Mouse (Mus musculus): ENCODE data around the gene Iqca. TPM values are rescaled to one million over a fixed set of nuclear protein-coding genes. Genes with fewer than 3 reads are reported as not detected.

The Iqca gene
- 0.09 TPM in 1 of 2 replicates, not detected in the other for polyA plus RNA-seq (2015; fragmentation: Nextera tagmentation; extraction: Ambion mirVana)

DNA sequence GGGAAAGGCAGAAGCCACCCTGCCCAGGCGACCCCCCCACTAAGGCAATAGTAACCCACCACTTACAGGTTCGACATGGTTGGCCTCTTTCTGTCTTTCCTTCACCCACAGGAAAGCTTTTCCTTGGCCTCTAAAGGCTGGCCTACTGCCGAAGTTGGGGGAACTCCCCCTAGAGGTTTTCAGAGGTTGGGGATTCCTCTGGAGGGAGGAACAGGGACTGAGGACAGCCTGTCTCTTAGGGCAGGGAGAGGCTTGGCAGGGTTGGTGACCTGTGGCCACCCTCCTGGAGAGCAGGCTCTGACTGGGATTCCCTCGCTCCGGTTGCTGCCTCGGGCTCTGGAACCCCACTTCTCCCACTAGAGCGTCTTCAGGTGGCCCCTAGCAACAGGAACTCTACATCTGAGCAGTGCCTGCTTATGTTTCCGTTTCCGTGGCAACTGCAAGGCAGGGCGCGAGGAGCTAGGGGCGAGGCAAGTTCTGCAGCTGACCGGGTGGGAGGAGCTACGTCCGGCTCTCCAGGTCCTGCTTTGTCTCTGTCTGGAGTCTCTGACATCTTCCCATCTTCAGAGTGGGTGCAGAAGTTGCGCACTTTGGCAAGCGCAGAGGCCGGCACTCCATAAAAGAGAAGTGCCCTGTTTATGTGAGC lies at the start of gene Iqca:
Gene Iqca, minus strand, starts transcription at position 303 of the 646 bp plus-strand sequence.
- H3K27ac ChIP-seq = no peak within 1 kb of the TSS

DNA sequence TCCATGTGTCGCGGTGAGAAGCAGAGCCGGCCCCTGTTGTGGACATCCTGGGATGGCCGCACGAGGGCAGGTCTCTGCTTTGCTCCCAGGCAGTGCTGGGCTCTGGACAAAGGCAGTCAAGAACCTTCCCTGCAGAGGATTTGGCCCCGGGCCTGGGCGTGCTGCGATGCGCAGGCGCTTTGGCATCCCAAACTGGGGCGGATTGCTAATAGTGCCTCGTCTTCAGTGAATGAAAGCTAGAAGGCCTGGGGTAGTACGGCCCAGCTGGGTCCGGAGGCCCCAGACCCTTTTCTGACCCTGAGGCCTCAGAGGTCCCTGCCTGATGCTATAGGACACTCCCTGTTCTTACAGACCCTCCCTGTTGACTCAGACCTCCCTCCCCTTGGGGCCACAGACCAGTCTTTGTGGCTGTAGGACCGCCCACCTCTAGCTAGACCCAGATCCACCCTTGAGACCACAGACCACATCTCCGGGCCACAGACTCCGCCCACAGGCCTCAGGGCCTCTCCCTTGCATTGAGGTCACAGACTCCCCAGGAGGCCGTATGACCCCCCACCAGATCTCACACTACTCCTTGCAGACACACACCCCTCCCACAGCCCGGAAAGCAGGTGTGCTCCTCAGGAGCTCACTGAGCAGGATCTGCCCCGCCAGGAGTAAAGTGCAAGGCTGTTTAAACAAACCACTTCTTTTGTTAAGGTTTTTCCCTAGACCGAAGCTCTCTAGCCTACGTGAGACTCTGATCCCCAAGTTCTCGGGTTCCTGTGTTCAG lies 49.2 kb upstream of the Iqca start:
- Histone ChIP-seq H3K9me3 (replicated peaks; ENCODE audit: low read length) (no peaks in the 10 kb centered on the region; the same call in 1 of the 2 replicates), H3K4me3 (replicated peaks; ENCODE audit: low read depth, low read length) (no peak overlapping the region), H3K36me3 (ENCODE audit: insufficient read depth, low read length) (no peaks in the 10 kb centered on the region), H3K27ac (no peak overlapping the region), H3K4me1 (replicated peaks; ENCODE audit: insufficient read depth, low read length) (peaks cover 15% of the 10 kb centered on the region), H3K4me2 (ENCODE audit: low read length) (peak overlapping the region; percentile 60), H3K27me3 (ENCODE audit: insufficient read depth, low read length) (no peaks in the 10 kb centered on the region), H3K9ac (ENCODE audit: low read depth, low read length) (no peak overlapping the region)
- TF ChIP-seq CTCF (IDR thresholded peaks at IDR 0.05; ENCODE audit: low read depth) = peak; percentile 63
- peak; percentile 66 for DNase-seq (ENCODE audit: low spot score)
- 23% methylated on average over 23 of the region's 23 CpGs for WGBS
- ATAC-seq (replicated peaks; ENCODE audit: low FRiP score, low read depth) = peak; percentile 40

More for the DNA sequence above, at the start of gene Iqca:
- Histone ChIP-seq H3K4me3 (replicated peaks; ENCODE audit: low read depth, low read length) (0 out of 2 replicates have a peak within 1 kb of the TSS, but pooled peaks have one; percentile 7), H3K27me3 (ENCODE audit: insufficient read depth, low read length) (no peaks in the 10 kb centered on the region), H3K9me3 (replicated peaks; ENCODE audit: low read length) (no peaks in the 10 kb centered on the region), H3K4me2 (ENCODE audit: low read length) (peak within 1 kb of the TSS; percentile 46), H3K9ac (ENCODE audit: low read depth, low read length) (no peak within 1 kb of the TSS), H3K36me3 (ENCODE audit: insufficient read depth, low read length) (no peaks in the 10 kb centered on the region), H3K4me1 (replicated peaks; ENCODE audit: insufficient read depth, low read length) (peaks cover 13% of the 10 kb centered on the region)
- ATAC-seq (replicated peaks; ENCODE audit: low FRiP score, low read depth) = peak; percentile 93
- peak; percentile 93 for DNase-seq (ENCODE audit: low spot score)
- peak; percentile 49 for TF ChIP-seq CTCF (IDR thresholded peaks at IDR 0.05; ENCODE audit: low read depth)
- 4% methylated on average over 18 of the region's 18 CpGs for WGBS

DNA sequence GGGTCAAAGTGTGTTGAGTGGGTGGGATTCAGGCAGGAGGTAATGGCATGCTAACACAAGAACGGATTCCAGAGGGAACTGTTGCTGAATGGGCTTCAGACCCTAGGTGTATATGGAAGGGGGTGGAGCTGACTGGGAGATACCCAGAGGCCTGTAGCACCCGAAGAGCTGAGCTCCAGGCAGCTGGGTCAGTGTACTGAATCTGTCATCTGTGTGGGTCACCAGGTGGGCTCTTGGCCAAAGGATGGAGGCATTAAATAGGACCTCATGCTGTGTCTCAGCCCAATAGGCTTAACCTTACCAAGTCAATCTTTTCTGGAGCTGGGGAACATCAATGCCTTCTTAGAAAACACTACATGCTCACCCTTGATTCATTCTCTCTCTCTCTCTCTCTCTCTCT lies 48.5 kb upstream of the Iqca start:
- Histone ChIP-seq H3K4me3 (replicated peaks; ENCODE audit: low read depth, low read length) (no peak overlapping the region), H3K4me2 (ENCODE audit: low read length) (no peak overlapping the region), H3K4me1 (replicated peaks; ENCODE audit: insufficient read depth, low read length) (peaks cover 8% of the 10 kb centered on the region), H3K9me3 (replicated peaks; ENCODE audit: low read length) (no peaks in the 10 kb centered on the region; the same call in 1 of the 2 replicates), H3K27me3 (ENCODE audit: insufficient read depth, low read length) (no peaks in the 10 kb centered on the region), H3K9ac (ENCODE audit: low read depth, low read length) (no peak overlapping the region), H3K27ac (no peak overlapping the region), H3K36me3 (ENCODE audit: insufficient read depth, low read length) (no peaks in the 10 kb centered on the region)
- 68% methylated on average over 2 of the region's 2 CpGs for WGBS
- DNase-seq (ENCODE audit: low spot score) (no peak), ATAC-seq (replicated peaks; ENCODE audit: low FRiP score, low read depth) (no peak)
- TF ChIP-seq CTCF (IDR thresholded peaks at IDR 0.05; ENCODE audit: low read depth) = no peak

DNA sequence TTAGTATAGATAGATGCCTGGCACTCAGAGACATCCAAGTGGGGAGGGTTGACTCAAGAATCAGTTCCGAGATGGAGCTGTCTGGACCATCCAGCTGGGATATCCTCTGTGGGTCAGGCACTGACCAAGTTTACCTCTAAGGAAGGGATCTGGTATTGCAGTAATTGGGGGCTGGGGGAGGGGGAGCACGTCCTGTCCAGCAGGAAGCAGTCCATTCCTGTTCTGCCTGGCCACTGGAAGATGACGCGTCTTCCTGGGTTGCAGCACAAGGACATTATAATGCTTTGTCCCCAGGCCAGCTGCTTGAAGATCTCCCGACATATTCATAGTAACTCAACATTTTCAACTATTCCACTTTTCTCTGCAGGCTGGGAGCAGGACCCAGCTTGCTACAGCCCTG lies 48.0 kb upstream of the Iqca start:
- no peak for DNase-seq (ENCODE audit: low spot score)
- no peak for TF ChIP-seq CTCF (IDR thresholded peaks at IDR 0.05; ENCODE audit: low read depth)

DNA sequence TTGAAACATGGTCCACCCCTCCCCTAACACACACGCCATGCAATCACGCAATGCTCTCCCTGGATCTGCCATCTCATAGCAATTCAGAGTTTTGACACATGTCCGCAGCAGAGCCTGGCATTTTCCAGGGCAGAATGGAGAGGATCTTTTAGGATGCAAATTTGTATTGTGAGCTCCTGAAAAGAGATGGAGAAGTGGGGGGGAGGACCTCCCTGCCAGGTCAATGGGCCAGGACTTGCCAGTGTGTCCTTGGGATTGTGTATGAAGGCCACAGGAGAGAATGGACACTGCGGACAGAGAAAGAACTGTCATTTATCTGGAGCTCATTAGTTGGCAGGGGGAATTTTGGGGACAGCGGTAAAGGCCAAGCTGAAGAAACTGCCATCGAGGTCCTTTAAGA lies 35.8 kb upstream of the Iqca start:
- DNase-seq (ENCODE audit: low spot score) (no peak), ATAC-seq (replicated peaks; ENCODE audit: low FRiP score, low read depth) (no peak)
- H3K27ac ChIP-seq = no peak overlapping the region
- H3K4me3 ChIP-seq (replicated peaks; ENCODE audit: low read depth, low read length) = no peak overlapping the region
- H3K27me3 ChIP-seq (ENCODE audit: insufficient read depth, low read length) = no peaks in the 10 kb centered on the region
- H3K9me3 ChIP-seq (replicated peaks; ENCODE audit: low read length) = no peaks in the 10 kb centered on the region
- no peaks in the 10 kb centered on the region for H3K4me1 ChIP-seq (replicated peaks; ENCODE audit: insufficient read depth, low read length)
- no peaks in the 10 kb centered on the region for H3K36me3 ChIP-seq (ENCODE audit: insufficient read depth, low read length)
- H3K4me2 ChIP-seq (ENCODE audit: low read length) = no peak overlapping the region
- 95% methylated on average over 6 of the region's 6 CpGs for WGBS
- no peak for TF ChIP-seq CTCF (IDR thresholded peaks at IDR 0.05; ENCODE audit: low read depth)
- H3K9ac ChIP-seq (ENCODE audit: low read depth, low read length) = no peak overlapping the region

More for the DNA sequence above, 48.0 kb upstream of the Iqca start:
- peaks cover 5% of the 10 kb centered on the region; the same call in 1 of the 2 replicates for H3K4me1 ChIP-seq (replicated peaks; ENCODE audit: insufficient read depth, low read length)
- H3K4me2 ChIP-seq (ENCODE audit: low read length) = no peak overlapping the region
- H3K9me3 ChIP-seq (replicated peaks; ENCODE audit: low read length) = no peaks in the 10 kb centered on the region; the same call in 1 of the 2 replicates
- ATAC-seq (replicated peaks; ENCODE audit: low FRiP score, low read depth) = no peak
- no peaks in the 10 kb centered on the region for H3K36me3 ChIP-seq (ENCODE audit: insufficient read depth, low read length)
- H3K9ac ChIP-seq (ENCODE audit: low read depth, low read length) = no peak overlapping the region
- WGBS = 66% methylated on average over 5 of the region's 5 CpGs
- no peak overlapping the region for H3K4me3 ChIP-seq (replicated peaks; ENCODE audit: low read depth, low read length)
- no peaks in the 10 kb centered on the region for H3K27me3 ChIP-seq (ENCODE audit: insufficient read depth, low read length)
- no peak overlapping the region for H3K27ac ChIP-seq

DNA sequence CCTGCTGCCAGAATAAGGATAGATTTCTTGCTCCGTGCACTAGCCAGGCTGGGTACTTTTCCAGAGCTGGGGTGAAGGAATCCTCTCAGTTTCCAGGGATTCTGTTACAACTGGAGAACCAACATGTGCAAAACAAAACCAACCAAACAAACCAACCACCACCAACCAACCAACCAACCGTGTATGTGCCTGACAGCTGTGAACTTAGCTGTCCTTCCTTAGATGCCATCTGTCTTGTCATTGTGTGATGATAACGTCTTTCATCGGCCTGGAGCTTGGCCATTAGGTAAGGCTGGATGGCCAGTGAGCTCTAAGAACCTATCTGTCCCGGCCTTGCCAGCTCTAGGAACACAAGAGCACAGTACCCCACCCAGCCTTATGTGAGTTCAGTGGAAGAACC lies 33.7 kb upstream of the Iqca start:
- Histone ChIP-seq H3K36me3 (ENCODE audit: insufficient read depth, low read length) (no peaks in the 10 kb centered on the region), H3K9ac (ENCODE audit: low read depth, low read length) (no peak overlapping the region), H3K4me3 (replicated peaks; ENCODE audit: low read depth, low read length) (no peak overlapping the region), H3K9me3 (replicated peaks; ENCODE audit: low read length) (no peaks in the 10 kb centered on the region), H3K27ac (no peak overlapping the region), H3K4me1 (replicated peaks; ENCODE audit: insufficient read depth, low read length) (no peaks in the 10 kb centered on the region), H3K27me3 (ENCODE audit: insufficient read depth, low read length) (no peaks in the 10 kb centered on the region), H3K4me2 (ENCODE audit: low read length) (no peak overlapping the region)
- 78% methylated on average over 5 of the region's 5 CpGs for WGBS
- TF ChIP-seq CTCF (IDR thresholded peaks at IDR 0.05; ENCODE audit: low read depth) = no peak
- DNase-seq (ENCODE audit: low spot score) (no peak), ATAC-seq (replicated peaks; ENCODE audit: low FRiP score, low read depth) (no peak)
